Mouse (Mus musculus): ENCODE data around the gene Cdk19.

DNA sequence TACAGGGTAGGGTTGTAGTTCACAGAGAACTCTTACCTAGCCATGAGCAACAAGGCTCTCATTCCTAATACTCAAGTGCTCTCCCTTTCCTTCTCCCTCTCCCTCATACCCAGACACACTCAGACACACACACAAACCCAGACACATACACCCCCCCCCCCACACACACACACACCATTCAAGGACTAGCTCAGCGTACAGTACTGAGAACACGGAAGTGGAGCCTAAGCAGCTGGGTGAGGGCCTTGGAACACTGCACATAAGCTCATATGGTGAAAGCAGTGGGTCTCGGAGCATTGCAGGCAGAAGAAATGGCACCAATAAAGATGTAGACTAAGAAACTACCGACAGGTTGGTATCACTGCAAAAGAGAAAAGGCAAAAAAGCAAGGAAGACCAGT is 105.2 kb downstream of the Cdk19 start:
- no peak for TF ChIP-seq CTCF (IDR thresholded peaks at IDR 0.05; ENCODE audit: insufficient read depth, low read depth, low read length)
- no peak for TF ChIP-seq POLR2A (IDR thresholded peaks at IDR 0.05; ENCODE audit: insufficient read depth, low read depth, low read length)
